Mouse (Mus musculus) heart, embryonic 14.5 days (tissue): ENCODE measurements around the gene 5330417C22Rik. TPM values are rescaled to one million over a fixed set of nuclear protein-coding genes. Genes with fewer than 3 reads are reported as not detected.
A peak's percentile ranks its signal among the peaks of the same experiment; 100 is the strongest.
"Not testable (repeated sequence)": the region's sequence is repeated elsewhere in the genome, so short reads cannot be mapped to it uniquely, and the experiment has no call there.

ENCODE experiments used
- ATAC-seq: fragments of 200-750 bp; cut with Nextera tagmentation; 2 replicates; pipeline ENCODE4 v1.8.0; 2017; ENCODE audit warnings: low read depth, moderate TSS enrichment; ENCODE audit not compliant: insufficient number of reproducible peaks, insufficient read depth, low FRiP score
- H3K27ac ChIP-seq, 2 experiments: fragments of 200-500 bp in 1 of 2; fragments of 300-500 bp in 1 of 2; sonication (generic) in 1 of 2; replicated peaks in 1 of 2; 2 replicates each; pipeline ENCODE4 v1.5.1; 2012 to 2014; ENCODE audit warnings: low read depth in 2 of 2, low read length in 2 of 2, control low read depth in 1 of 2, mild to moderate bottlenecking in 1 of 2, mixed read lengths in 1 of 2; ENCODE audit not compliant: control insufficient read depth in 1 of 2, insufficient read depth in 1 of 2
- H3K27me3 ChIP-seq: fragments of 300-500 bp; sonication (generic); 2 replicates; pipeline ENCODE4 v1.6.1; 2014; ENCODE audit warnings: mild to moderate bottlenecking, low read length, control low read depth; ENCODE audit not compliant: control insufficient read depth, insufficient read depth
- H3K36me3 ChIP-seq: fragments of 300-500 bp; sonication (generic); 2 replicates; pipeline ENCODE4 v1.6.1; 2014; ENCODE audit warnings: mild to moderate bottlenecking, control low read depth, low read length, mixed read lengths; ENCODE audit not compliant: control insufficient read depth, insufficient read depth
- H3K4me1 ChIP-seq, 2 experiments: fragments of 200-500 bp in 1 of 2; fragments of 300-500 bp in 1 of 2; sonication (generic) in 1 of 2; 2 replicates each; pipeline ENCODE4 v1.6.1; 2012 to 2014; ENCODE audit warnings: low read length in 2 of 2, control low read depth in 1 of 2, mixed read lengths in 1 of 2; ENCODE audit not compliant: control insufficient read depth in 2 of 2, insufficient read depth in 2 of 2
- H3K4me2 ChIP-seq: fragments of 300-500 bp; sonication (generic); 2 replicates; pipeline ENCODE4 v1.6.1; 2014; ENCODE audit warnings: mild to moderate bottlenecking, low read length
- H3K4me3 ChIP-seq, 2 experiments: fragments of 200-500 bp in 1 of 2; fragments of 300-500 bp in 1 of 2; sonication (generic) in 1 of 2; 2 replicates each; pipeline ENCODE4 v1.5.1; 2012 to 2014; ENCODE audit warnings: low read length in 2 of 2, mild to moderate bottlenecking in 2 of 2, control low read depth in 1 of 2, low read depth in 1 of 2, moderate library complexity in 1 of 2; ENCODE audit not compliant: control insufficient read depth in 1 of 2, insufficient read depth in 1 of 2
- H3K9ac ChIP-seq: fragments of 300-500 bp; sonication (generic); 2 replicates; pipeline ENCODE4 v1.6.1; 2014; ENCODE audit warnings: mild to moderate bottlenecking, low read length
- H3K9me3 ChIP-seq: fragments of 300-500 bp; sonication (generic); 2 replicates; pipeline ENCODE4 v1.6.1; 2016; ENCODE audit warnings: low read length, control low read depth; ENCODE audit not compliant: control insufficient read depth
- WGBS: fragments of 180-500 bp; shearing (Covaris S2); extraction: QIAGEN DNeasy Blood & Tissue Kit; methylation state at CpG from one replicate; pipeline ENCODE4 v1.1.7; 2014; 5-methylcytosine and 5-hydroxymethylcytosine counted together
- polyA plus RNA-seq: library from polyadenylated mRNA; unstranded; fragments of >200 nt; fragmentation: Nextera tagmentation; extraction: Ambion mirVana; gene quantifications from 2 replicates; pipeline ENCODE4 v1.2.1, GENCODE M21; 2014

Gene 5330417C22Rik
- polyA plus RNA-seq, result 0.73 and 0.80 TPM in 2 replicates

DNA sequence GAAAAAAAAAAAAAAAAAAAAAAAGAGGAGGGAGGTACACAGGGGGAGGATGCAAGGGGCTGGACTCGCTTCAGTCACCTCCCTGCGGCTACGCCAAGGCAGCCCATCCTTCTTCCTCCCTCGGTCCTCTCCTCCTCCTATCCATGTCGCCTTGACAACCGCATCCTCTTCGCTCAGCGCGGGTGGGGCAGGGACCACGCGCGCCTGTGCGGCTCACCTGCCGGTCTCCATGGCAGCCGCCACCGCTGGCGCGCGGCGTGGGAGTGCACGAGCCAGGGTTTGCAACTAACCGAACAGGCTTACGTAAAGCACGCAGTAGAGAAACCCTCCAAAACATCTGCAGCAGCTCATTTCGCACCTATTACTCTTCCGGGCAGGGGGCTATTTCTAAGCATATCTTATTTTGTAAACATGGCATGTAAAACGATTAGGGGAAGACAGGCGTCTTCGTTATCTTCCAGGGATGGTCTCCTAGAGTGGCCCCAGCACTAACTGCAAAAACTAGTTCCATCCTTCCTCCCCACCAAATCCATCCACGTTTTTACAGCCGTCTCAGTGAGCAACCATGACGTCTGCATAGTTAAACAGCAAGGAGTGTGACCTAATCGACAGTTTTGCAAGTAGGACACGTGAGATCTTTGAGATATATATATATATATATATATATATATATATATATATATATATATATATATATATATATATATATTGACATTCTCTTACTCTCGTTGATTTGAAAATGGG, at the start of gene 5330417C22Rik:
5330417C22Rik (minus strand) TSS at position 20 of the 744 bp plus-strand sequence.
- Histone ChIP-seq H3K36me3 (no peaks in the 10 kb centered on the region), H3K4me2 (peak within 1 kb of the TSS; percentile 59), H3K4me1 (peaks cover 6 to 11% of the 10 kb centered on the region in 2 experiments; a peak in 3 of 4 replicates), H3K27me3 (peaks cover 16% of the 10 kb centered on the region; the same call in 1 of the 2 replicates), H3K27ac (no peak within 1 kb of the TSS), H3K9ac (peak within 1 kb of the TSS; percentile 16; the same call in 1 of the 2 replicates), H3K9me3 (no peaks in the 10 kb centered on the region), H3K4me3 (peak within 1 kb of the TSS; percentile 32 to 42)
- WGBS, result 3% methylated on average over 34 of the region's 35 CpGs
- no peak for ATAC-seq

- 71% methylated on average over 4 of the region's 4 CpGs for WGBS
- ATAC-seq, result no peak
Observed at GRCm38 (mm10) chr3:108584580-108584979, 48.2 kb upstream of the 5330417C22Rik start.

GRCm38 (mm10) chr3:108574018-108574417, 37.7 kb upstream of the 5330417C22Rik start:
- Histone ChIP-seq H3K36me3 (peaks cover 9% of the 10 kb centered on the region), H3K4me1 (peaks cover 4 to 6% of the 10 kb centered on the region in 2 experiments; a peak in 3 of 4 replicates), H3K9me3 (no peaks in the 10 kb centered on the region), H3K27ac (no peak overlapping the region), H3K9ac (no peak overlapping the region), H3K27me3 (no peaks in the 10 kb centered on the region), H3K4me3 (no peak overlapping the region), H3K4me2 (no peak overlapping the region)
- ATAC-seq, result no peak
- WGBS, result 82% methylated on average over 5 of the region's 5 CpGs

More at GRCm38 (mm10) chr3:108584580-108584979, 48.2 kb upstream of the 5330417C22Rik start:
- no peak overlapping the region for H3K4me3 ChIP-seq
- no peak overlapping the region for H3K27ac ChIP-seq
- no peak overlapping the region for H3K9ac ChIP-seq
- H3K4me1 ChIP-seq, result no peaks in the 10 kb centered on the region
- H3K4me2 ChIP-seq, result no peak overlapping the region
- H3K36me3 ChIP-seq, result no peaks in the 10 kb centered on the region
- H3K9me3 ChIP-seq, result no peaks in the 10 kb centered on the region
- H3K27me3 ChIP-seq, result no peaks in the 10 kb centered on the region

DNA sequence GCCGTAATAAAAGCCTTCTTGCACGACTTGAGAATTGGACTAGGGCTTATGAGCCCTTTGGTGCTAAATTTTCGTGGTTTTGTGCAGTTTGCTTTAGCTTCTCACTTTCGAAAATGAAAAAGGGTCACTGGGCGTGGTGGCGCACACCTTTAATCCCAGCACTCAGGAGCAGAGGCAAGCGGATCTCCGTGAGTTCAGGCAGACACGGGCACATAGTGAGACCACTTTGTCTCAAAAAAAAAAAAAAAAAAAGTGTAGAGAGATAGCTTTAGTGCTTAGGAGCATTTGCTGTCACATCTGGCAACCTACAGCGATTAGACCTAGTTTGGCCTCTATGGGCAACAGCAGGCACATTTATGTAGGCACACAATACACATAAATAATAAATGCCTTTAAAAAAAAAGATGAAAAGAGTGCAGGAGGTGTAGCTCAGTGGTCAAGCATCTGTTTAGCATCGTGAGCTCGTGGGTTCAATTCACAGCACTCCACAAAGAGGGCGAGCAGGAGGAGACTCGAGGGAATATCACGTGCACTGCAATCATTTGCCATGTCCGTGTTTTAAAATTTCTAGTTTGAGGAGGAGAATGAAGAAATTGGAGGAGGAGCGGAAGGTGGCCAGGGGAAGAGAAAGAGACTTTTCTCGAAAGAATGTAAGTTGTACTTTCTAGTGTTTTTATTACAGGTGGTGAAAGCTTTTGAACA, 36.1 kb upstream of the 5330417C22Rik start:
- Histone ChIP-seq H3K4me1 (peaks cover 4 to 6% of the 10 kb centered on the region in 2 experiments; a peak in 3 of 4 replicates), H3K9ac (peak overlapping the region; percentile 88), H3K9me3 (no peaks in the 10 kb centered on the region), H3K27me3 (no peaks in the 10 kb centered on the region), H3K4me3 (peak overlapping the region; percentile 58 to 77), H3K36me3 (no peaks in the 10 kb centered on the region), H3K4me2 (peak overlapping the region; percentile 76), H3K27ac (peak overlapping the region in 1 of 2 experiments; percentile 73; a peak in 1 of 4 replicates)
- no peak for ATAC-seq
- WGBS, result 43% methylated on average over 18 of the region's 18 CpGs

- Histone ChIP-seq H3K27ac (peak within 1 kb of the TSS; percentile 58 to 73), H3K9me3 (no peaks in the 10 kb centered on the region), H3K4me1 (peaks cover 4 to 6% of the 10 kb centered on the region in 2 experiments; a peak in 3 of 4 replicates), H3K36me3 (no peaks in the 10 kb centered on the region), H3K9ac (peak within 1 kb of the TSS; percentile 88), H3K4me3 (peak within 1 kb of the TSS; percentile 58 to 77), H3K27me3 (no peaks in the 10 kb centered on the region), H3K4me2 (peak within 1 kb of the TSS; percentile 76)
- 2% methylated on average over 42 of the region's 42 CpGs for WGBS
- peak; percentile 97 for ATAC-seq
Observed at GRCm38 (mm10) chr3:108571443-108572294, 35.3 kb upstream of the 5330417C22Rik start, which contains the start of gene Taf13. TSS of gene Taf13 (plus strand) at chr3:108571698.

- 0 out of 2 replicates have a peak, but pooled peaks have one; percentile 1 for ATAC-seq
- Histone ChIP-seq H3K4me3 (peak overlapping the region in 1 of 2 experiments; percentile 77; a peak in 2 of 4 replicates), H3K36me3 (no peaks in the 10 kb centered on the region), H3K4me1 (peaks cover 4 to 6% of the 10 kb centered on the region in 2 experiments; a peak in 3 of 4 replicates), H3K9me3 (no peaks in the 10 kb centered on the region), H3K27me3 (no peaks in the 10 kb centered on the region), H3K9ac (no peak overlapping the region), H3K27ac (no peak overlapping the region), H3K4me2 (peak overlapping the region; percentile 76)
- WGBS, result 80% methylated on average over 14 of the region's 14 CpGs
Observed at GRCm38 (mm10) chr3:108570813-108571212, 34.5 kb upstream of the 5330417C22Rik start.

- not testable (repeated sequence) for H3K27ac ChIP-seq, H3K4me1 ChIP-seq, H3K4me2 ChIP-seq, H3K36me3 ChIP-seq, ATAC-seq, H3K9ac ChIP-seq, H3K4me3 ChIP-seq, H3K9me3 ChIP-seq, H3K27me3 ChIP-seq
- WGBS, result 37% methylated on average over 3 of the region's 3 CpGs
Observed at GRCm38 (mm10) chr3:108569636-108570035, 33.3 kb upstream of the 5330417C22Rik start.
